Mouse (Mus musculus) forebrain, embryonic 16.5 days (tissue): ENCODE data around the gene D17Wsu92e. TPM values are rescaled to one million over a fixed set of nuclear protein-coding genes. Genes with fewer than 3 reads are reported as not detected.

Experiments
- ATAC-seq: fragments of 200-750 bp; cut with Nextera tagmentation; 2 replicates; pipeline ENCODE4 v1.8.0; 2017; ENCODE audit warnings: mild to moderate bottlenecking, moderate library complexity
- H3K27ac ChIP-seq: fragments of 300-500 bp; sonication (generic); 2 replicates; pipeline ENCODE4 v1.5.1; 2014; ENCODE audit warnings: low read length, control low read depth
- H3K27me3 ChIP-seq: fragments of 300-500 bp; sonication (generic); replicated peaks from 2 replicates; pipeline ENCODE4 v1.6.1; 2014; ENCODE audit warnings: low read length; ENCODE audit not compliant: control insufficient read depth, insufficient read depth
- H3K36me3 ChIP-seq: fragments of 300-500 bp; sonication (generic); 2 replicates; pipeline ENCODE4 v1.6.1; 2014; ENCODE audit not compliant: control insufficient read depth, insufficient read depth
- H3K4me1 ChIP-seq: fragments of 300-500 bp; sonication (generic); replicated peaks from 2 replicates; pipeline ENCODE4 v1.6.1; 2014; ENCODE audit warnings: low read length; ENCODE audit not compliant: control insufficient read depth, insufficient read depth
- H3K4me2 ChIP-seq: fragments of 300-500 bp; sonication (generic); 2 replicates; pipeline ENCODE4 v1.6.1; 2014; ENCODE audit warnings: mild to moderate bottlenecking, low read length, control low read depth
- H3K4me3 ChIP-seq: fragments of 300-500 bp; sonication (generic); replicated peaks from 2 replicates; pipeline ENCODE4 v1.5.1; 2014; ENCODE audit warnings: mild to moderate bottlenecking, low read length, control low read depth
- H3K9ac ChIP-seq: fragments of 300-500 bp; sonication (generic); replicated peaks from 2 replicates; pipeline ENCODE4 v1.6.1; 2014; ENCODE audit warnings: low read depth, low read length, control low read depth
- H3K9me3 ChIP-seq: fragments of 300-500 bp; sonication (generic); 2 replicates; pipeline ENCODE4 v1.6.1; 2016; ENCODE audit warnings: low read length; ENCODE audit not compliant: control insufficient read depth
- WGBS: fragments of 180-500 bp; shearing (Covaris S2); extraction: QIAGEN DNeasy Blood & Tissue Kit; methylation state at CpG from one replicate; pipeline ENCODE4 v1.1.7; 2014; 5-methylcytosine and 5-hydroxymethylcytosine counted together
- polyA plus RNA-seq: library from polyadenylated mRNA; unstranded; fragments of >200 nt; fragmentation: Nextera tagmentation; extraction: Ambion mirVana; gene quantifications from 2 replicates; pipeline ENCODE4 v1.2.1, GENCODE M21; 2015

D17Wsu92e gene
- 11.9 and 12.4 TPM in 2 replicates for polyA plus RNA-seq

DNA sequence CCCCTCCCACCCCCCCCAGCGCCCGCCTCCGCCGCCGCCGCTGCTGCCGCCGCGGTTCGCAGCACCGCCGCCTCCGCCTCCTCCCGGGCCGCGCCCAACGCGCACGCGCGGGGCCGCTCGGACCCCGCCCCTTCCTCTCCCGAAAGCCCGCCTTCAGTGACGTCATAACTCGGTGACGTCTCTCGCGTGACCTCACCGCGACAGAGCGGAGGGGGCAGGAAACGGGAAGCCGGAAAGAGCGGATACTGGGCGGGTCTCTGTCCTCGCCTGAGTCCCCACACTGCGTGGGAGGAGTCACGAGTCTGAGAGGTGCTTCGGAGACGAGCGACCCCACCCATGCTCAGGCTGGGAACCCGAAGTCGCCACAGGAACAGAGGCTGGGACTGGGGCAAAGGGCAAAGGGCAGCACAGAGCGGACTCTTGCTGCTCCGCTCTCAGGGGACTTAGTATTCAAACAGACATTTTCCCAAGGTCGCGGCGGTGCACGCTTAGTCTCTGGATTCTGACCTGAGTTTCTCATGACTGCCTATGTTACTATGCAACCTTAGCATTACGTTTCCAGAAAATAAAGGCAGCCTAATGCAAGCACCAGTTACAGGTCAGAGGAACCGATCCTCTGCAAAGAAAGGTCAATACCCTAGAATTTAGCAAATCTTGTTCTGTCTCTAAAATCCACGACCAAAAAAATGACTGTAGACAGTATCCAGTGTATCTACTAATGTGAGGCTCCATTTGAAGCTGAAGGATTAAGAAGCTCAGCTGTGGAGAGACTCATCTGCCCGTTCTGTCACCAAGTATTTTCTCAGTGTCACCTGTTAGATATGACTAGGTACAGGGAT is at the start of gene D17Wsu92e:
Gene D17Wsu92e (minus strand): TSS at position 81 of the 839 bp plus-strand sequence.
- H3K9ac ChIP-seq = peak within 1 kb of the TSS; percentile 91
- peak; percentile 98 for ATAC-seq
- peak within 1 kb of the TSS; percentile 90 for H3K4me3 ChIP-seq
- no peaks in the 10 kb centered on the region for H3K9me3 ChIP-seq
- 3% methylated on average over 26 of the region's 56 CpGs for WGBS
- peak within 1 kb of the TSS; percentile 87 for H3K27ac ChIP-seq
- no peaks in the 10 kb centered on the region; the same call in 1 of the 2 replicates for H3K27me3 ChIP-seq
- H3K36me3 ChIP-seq = no peaks in the 10 kb centered on the region
- peak within 1 kb of the TSS; percentile 82 for H3K4me2 ChIP-seq
- peaks cover 25% of the 10 kb centered on the region for H3K4me1 ChIP-seq

DNA sequence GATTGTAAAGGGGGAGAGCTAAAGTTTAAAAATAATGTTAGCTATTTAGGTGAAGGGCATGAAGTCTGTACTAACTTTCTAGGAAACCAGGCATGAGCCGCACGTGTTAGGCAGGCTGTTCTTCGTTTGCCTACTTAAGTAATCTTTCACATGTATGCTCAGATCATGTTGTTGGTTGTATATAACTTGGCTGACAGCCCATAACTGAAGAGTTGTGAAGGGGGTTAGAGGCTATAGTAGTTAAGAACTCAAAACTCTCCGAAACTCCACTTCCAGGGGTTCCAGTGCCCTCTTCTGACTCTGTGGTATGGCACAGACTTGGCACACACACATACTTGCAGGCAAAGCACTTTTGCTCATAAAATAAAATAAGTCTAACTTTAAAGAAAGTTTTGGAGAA is 46.3 kb upstream of the D17Wsu92e start:
- Histone ChIP-seq H3K36me3 (no peaks in the 10 kb centered on the region), H3K9me3 (no peaks in the 10 kb centered on the region), H3K4me2 (no peak overlapping the region), H3K27ac (no peak overlapping the region), H3K9ac (no peak overlapping the region), H3K4me1 (no peaks in the 10 kb centered on the region; the same call in 1 of the 2 replicates), H3K4me3 (no peak overlapping the region), H3K27me3 (no peaks in the 10 kb centered on the region)
- WGBS = 90% methylated on average over 4 of the region's 4 CpGs
- no peak for ATAC-seq

DNA sequence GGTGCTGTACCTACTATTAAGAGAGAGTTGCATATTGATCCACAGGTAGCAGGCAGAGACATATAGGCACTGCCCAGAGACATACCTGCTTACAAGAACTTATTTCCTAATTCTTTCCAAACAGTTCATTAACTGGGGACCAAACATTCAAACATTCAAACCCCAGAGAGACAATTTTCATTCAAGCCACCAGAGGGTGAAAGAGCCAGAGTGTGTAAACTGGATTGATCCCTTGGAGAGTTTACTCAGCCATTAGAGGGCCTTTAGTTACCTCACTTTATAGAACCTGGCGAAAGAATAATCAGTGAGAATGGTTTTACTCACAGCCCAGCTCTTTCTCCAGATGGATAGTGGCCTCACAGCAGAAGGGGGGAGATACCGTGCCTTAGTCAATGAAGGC is 45.0 kb upstream of the D17Wsu92e start:
- Histone ChIP-seq H3K4me1 (no peaks in the 10 kb centered on the region), H3K9ac (no peak overlapping the region), H3K27me3 (no peaks in the 10 kb centered on the region), H3K27ac (no peak overlapping the region), H3K9me3 (no peaks in the 10 kb centered on the region), H3K36me3 (no peaks in the 10 kb centered on the region), H3K4me2 (no peak overlapping the region), H3K4me3 (no peak overlapping the region)
- WGBS = 82% methylated on average over 2 of the region's 2 CpGs
- no peak for ATAC-seq

DNA sequence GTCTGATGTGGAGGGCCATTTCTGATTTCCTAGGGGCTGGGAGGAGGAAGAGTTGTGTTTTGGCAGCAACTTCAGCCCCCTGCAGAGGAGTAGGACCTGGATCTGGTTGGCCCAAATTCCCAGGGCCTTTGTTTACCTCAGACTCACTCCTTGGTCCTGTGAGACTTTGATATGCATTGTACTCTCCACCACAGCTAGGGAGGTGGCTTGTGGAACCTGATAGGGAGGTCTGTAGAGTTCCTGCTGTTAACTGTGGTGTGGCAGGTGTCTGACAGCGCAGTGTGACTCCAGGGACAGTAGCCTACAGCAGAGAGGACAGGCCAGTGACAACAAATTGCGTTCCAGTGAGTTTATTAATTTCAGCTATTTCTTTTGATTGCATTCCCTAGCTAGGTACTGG is 38.7 kb upstream of the D17Wsu92e start:
- Histone ChIP-seq H3K9ac (no peak overlapping the region), H3K4me3 (no peak overlapping the region), H3K9me3 (no peaks in the 10 kb centered on the region), H3K27me3 (no peaks in the 10 kb centered on the region), H3K27ac (no peak overlapping the region), H3K4me2 (no peak overlapping the region), H3K36me3 (no peaks in the 10 kb centered on the region), H3K4me1 (peaks cover 26% of the 10 kb centered on the region)
- no peak for ATAC-seq
- 49% methylated on average over 2 of the region's 2 CpGs for WGBS

DNA sequence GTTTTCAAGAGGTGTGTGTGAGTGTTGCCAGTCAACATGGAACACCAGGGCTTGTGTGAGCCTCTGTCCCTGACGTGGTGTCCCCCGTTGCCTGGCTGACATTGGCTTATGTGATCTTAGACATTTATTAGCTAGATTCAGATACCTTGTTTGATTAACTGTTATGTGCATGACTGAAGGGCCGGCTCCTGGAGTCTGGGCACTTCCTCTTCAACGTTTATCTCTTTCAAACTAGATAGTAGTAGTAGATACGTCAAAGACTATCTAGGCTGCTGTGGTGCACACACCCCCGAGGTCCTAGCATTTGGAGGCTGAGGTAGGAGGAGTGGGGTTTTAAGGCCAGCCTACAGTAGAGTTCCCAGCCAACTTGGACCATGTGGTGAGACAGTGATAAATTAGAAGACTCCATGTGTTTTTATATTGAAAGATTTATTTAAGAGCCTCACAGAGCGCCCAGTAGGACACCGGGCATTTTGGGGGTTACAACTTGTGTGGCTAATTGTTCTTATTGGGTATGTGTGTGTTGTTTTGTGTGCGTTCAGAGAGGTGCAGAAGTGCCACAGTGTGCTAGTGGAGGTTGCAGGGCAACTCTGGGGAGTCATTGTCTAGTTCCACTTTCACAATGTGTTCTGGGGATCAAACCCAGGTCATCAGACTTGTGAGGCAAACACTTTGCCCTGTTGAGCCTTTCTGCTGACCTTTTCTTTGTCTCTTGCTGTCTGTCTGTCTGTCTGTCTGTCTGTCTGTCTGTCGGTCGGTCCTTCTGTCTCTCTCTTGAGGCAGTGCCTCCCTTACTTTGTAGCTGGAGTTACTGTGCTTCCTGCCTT is 37.4 kb upstream of the D17Wsu92e start:
- H3K27ac ChIP-seq = no peak overlapping the region
- H3K4me1 ChIP-seq = peaks cover 26% of the 10 kb centered on the region
- H3K27me3 ChIP-seq = no peaks in the 10 kb centered on the region
- no peaks in the 10 kb centered on the region for H3K9me3 ChIP-seq
- H3K36me3 ChIP-seq = no peaks in the 10 kb centered on the region
- peak overlapping the region; percentile 85; the same call in 1 of the 2 replicates for H3K9ac ChIP-seq
- peak overlapping the region; percentile 86 for H3K4me2 ChIP-seq
- whole genome bisulfite sequencing = 63% methylated on average over 11 of the region's 11 CpGs
- no peak for ATAC-seq
- peak overlapping the region; percentile 93; the same call in 1 of the 2 replicates for H3K4me3 ChIP-seq

DNA sequence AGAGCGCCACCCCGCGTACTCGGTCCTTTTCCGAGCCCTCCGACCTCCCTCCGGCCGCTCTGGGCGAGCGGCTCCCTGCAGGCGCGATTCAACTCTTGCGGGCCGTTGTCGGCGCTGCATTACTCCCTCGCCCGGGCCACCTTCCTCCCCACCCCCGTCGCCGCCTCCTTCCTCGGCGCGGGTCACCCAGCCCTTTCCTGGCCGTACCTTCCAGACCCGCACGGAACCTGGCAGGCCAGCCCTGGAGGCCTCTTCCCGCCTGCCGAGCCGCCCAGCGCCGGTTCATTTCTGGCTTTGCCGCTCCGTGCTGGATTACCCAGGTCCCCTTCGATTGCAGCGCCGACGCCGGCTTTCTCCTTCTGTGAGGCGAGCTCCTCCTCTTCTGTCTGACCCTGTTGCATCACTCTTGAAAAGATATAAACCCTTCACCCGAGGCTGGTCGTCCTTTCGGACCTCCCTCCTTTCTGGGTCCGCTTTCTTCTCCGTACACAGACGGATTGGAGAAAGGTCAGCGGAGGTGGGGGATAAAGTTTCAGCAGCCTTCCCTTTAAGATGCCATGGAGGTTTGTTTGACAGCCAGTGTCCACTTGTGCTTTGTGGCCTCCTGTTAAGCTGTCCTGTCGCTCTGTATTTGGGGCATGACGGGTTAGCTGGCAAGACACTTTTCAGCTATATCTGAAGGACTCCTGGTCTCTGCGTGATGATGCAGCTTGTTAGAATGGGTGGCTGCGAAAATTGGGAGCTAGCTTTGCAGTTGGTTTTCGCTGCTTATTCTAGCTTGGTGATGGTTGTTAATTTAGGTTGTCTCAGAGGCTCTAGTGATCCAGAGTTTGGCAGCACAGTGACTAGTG is 36.6 kb upstream of the D17Wsu92e start:
- Histone ChIP-seq H3K4me2 (peak overlapping the region; percentile 86), H3K4me1 (peaks cover 26% of the 10 kb centered on the region), H3K27ac (peak overlapping the region; percentile 70), H3K27me3 (no peaks in the 10 kb centered on the region), H3K9ac (peak overlapping the region; percentile 85), H3K4me3 (peak overlapping the region; percentile 93), H3K9me3 (no peaks in the 10 kb centered on the region), H3K36me3 (peaks cover 3% of the 10 kb centered on the region)
- 2% methylated on average over 52 of the region's 52 CpGs for WGBS
- peak; percentile 65 for ATAC-seq

DNA sequence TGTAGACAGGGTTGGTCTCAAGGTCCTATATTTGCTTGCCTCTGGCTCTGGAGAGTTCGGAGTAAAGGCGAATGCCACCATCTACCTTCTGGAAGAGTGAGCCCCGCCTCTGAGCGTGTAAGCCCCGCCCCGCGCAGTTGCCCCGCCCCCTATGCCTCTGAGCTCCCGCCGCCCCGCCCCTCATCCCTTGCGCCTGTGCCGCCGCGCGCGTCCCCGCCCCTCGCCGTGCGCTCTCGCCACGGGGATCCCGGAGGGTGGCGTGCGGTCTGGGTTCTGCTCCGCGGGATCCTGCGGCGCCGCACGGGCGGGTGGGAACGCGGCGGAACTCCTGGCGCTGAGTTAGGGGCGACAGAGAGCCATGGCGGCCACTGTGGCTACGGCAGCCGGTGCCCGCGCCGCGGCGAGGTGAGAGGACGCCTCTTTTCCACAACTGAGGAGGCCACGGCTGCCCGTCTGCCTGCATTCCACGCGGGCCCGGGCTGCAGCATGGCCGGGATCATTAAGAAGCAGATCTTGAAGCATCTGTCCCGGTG is 35.9 kb upstream of the D17Wsu92e start, which contains the start of gene Uhrf1bp1:
Gene Uhrf1bp1 (plus strand): TSS at position 177 of the 533 bp plus-strand sequence.
- Histone ChIP-seq H3K27me3 (no peaks in the 10 kb centered on the region), H3K4me1 (peaks cover 26% of the 10 kb centered on the region), H3K9ac (peak within 1 kb of the TSS; percentile 85), H3K36me3 (peaks cover 3% of the 10 kb centered on the region), H3K4me3 (peak within 1 kb of the TSS; percentile 93), H3K9me3 (no peaks in the 10 kb centered on the region), H3K27ac (peak within 1 kb of the TSS; percentile 70), H3K4me2 (peak within 1 kb of the TSS; percentile 86)
- ATAC-seq = peak; percentile 89
- under 1% methylated on average over 54 of the region's 54 CpGs for WGBS

DNA sequence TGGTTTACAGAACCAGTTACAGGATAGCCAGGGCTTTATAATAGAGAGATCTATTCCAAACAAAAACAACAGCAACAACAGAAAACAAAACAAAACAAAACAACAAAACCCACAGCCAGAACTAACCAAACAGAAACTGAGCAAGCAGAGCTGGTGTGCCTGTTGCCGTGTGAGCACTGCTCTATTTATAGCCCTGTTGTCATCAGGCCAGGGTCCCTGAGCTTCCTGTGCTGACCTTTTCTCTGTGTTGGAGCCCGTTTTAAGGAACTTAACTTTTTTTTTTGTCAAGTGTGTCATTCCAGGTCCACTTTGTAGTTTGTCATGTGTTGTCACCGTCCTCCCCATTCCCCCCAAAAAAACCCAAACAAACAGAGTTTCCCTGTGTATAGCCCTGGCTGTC is 30.6 kb upstream of the D17Wsu92e start:
- H3K9ac ChIP-seq = no peak overlapping the region
- H3K4me2 ChIP-seq = no peak overlapping the region
- no peak overlapping the region for H3K4me3 ChIP-seq
- H3K4me1 ChIP-seq = no peaks in the 10 kb centered on the region
- WGBS = 88% methylated on average over 3 of the region's 3 CpGs
- H3K27ac ChIP-seq = no peak overlapping the region
- H3K36me3 ChIP-seq = peaks cover 27% of the 10 kb centered on the region
- H3K27me3 ChIP-seq = no peaks in the 10 kb centered on the region
- no peaks in the 10 kb centered on the region for H3K9me3 ChIP-seq
- ATAC-seq = no peak
